Mouse (Mus musculus) WW6 (cell line): ENCODE measurements at regions not wholly inside any gene's neighbourhood (a gene's known extent, or its start where the extent isn't known, plus 50 kb on each side); places are given as distances from the start of the nearest gene placed in this dataset.

Experiments used
- DNase-seq: peaks from one replicate; pipeline ENCODE4 v3.0.0-alpha.2; 2013; ENCODE audit warnings: low read depth, low spot score

GRCm38 (mm10) chr13:31166286-31166685, 192.3 kb downstream of the Gm5447 start:
- DNase-seq, result no peak

- DNase-seq, result no peak
Measured at GRCm38 (mm10) chr13:31168854-31169253, 194.8 kb downstream of the Gm5447 start.

- no peak for DNase-seq
Measured at GRCm38 (mm10) chr13:31171751-31172150, 197.7 kb downstream of the Gm5447 start.

- DNase-seq, result no peak
Measured at GRCm38 (mm10) chr13:31172580-31172979, 198.6 kb downstream of the Gm5447 start.

GRCm38 (mm10) chr13:31177999-31178783, 204.2 kb downstream of the Gm5447 start:
- no peak for DNase-seq

GRCm38 (mm10) chr13:31178964-31179363, 205.0 kb downstream of the Gm5447 start:
- DNase-seq, result no peak

GRCm38 (mm10) chr13:31179407-31180001, 205.5 kb downstream of the Gm5447 start:
- DNase-seq, result no peak

- DNase-seq, result no peak
Measured at GRCm38 (mm10) chr13:31181530-31181929, 207.5 kb downstream of the Gm5447 start.

GRCm38 (mm10) chr13:31184845-31185834, 211.1 kb downstream of the Gm5447 start:
- no peak for DNase-seq

GRCm38 (mm10) chr13:31186805-31187589, 213.0 kb downstream of the Gm5447 start:
- DNase-seq, result no peak

- no peak for DNase-seq
Measured at GRCm38 (mm10) chr13:31189116-31189515, 215.1 kb downstream of the Gm5447 start.

- no peak for DNase-seq
Measured at GRCm38 (mm10) chr13:31190036-31190435, 216.0 kb downstream of the Gm5447 start.

- DNase-seq, result no peak
Measured at GRCm38 (mm10) chr13:31191344-31192139, 217.5 kb downstream of the Gm5447 start.

- DNase-seq, result no peak
Measured at GRCm38 (mm10) chr13:31194971-31195370, 221.0 kb downstream of the Gm5447 start.

GRCm38 (mm10) chr13:31196546-31196945, 222.5 kb downstream of the Gm5447 start:
- no peak for DNase-seq

GRCm38 (mm10) chr13:31197593-31197992, 223.6 kb downstream of the Gm5447 start:
- DNase-seq, result no peak

- DNase-seq, result no peak
Measured at GRCm38 (mm10) chr13:31199384-31199783, 225.4 kb downstream of the Gm5447 start.

- no peak for DNase-seq
Measured at GRCm38 (mm10) chr13:31204068-31204467, 230.1 kb downstream of the Gm5447 start.

GRCm38 (mm10) chr13:31206381-31206780, 232.4 kb downstream of the Gm5447 start:
- no peak for DNase-seq

GRCm38 (mm10) chr13:31207709-31208108, 233.7 kb downstream of the Gm5447 start:
- DNase-seq, result no peak
